Mouse (Mus musculus) layer of hippocampus, postnatal 25 days (tissue): ENCODE data around the gene Engase. TPM values are rescaled to one million over a fixed set of nuclear protein-coding genes. Genes with fewer than 3 reads are reported as not detected.

Source experiments
- DNase-seq, 2 experiments: peaks; one replicate each; pipeline ENCODE4 v3.0.0; 2022; ENCODE audit warnings: mixed read lengths in 2 of 2, low spot score in 1 of 2; ENCODE audit errors: extremely low spot score in 1 of 2
- total RNA-seq, 2 experiments: library from RNA; stranded (reverse); gene quantifications; 2 replicates each; pipeline ENCODE4 v1.2.3; 2021

The Engase gene
- total RNA-seq, 2 experiments from 2014 or later = 12.3 to 14.1 TPM

DNA sequence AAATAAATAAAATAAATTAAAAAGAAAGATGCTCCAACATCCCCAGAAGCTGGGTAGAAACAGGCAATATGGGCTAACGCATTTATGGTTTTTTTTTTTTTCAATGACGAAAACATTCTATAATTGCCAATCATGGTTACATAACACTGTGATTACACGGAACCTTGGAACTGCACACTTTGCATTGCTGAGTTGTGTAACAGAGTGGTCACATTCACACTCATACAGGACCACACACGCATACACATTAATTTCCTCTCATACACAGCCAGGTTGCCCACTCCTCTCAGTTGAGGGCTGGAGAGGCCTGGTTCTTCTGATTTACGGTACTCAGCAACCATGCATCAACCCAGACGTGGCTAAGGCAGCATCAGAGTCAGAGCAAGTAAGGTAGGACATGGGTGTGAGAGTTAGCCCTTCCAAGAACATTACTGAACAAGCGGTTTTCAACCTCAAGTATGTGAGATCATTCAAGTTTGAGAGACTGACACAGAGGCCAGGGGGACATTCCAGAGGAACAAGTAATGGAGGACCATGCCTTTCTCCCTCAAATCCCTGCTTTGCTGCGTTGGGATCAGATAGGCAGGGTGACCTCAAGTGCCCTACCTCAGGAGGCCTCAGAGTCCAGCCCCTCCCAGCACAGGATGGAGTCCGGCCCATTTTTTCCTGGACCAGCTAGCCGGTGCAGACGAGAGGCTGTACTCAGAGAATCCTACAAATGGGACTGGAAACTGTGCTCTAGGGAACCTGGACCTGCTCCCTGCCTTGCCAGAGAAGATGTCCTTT lies 22.6 kb upstream of the Engase start:
- no peak for DNase-seq

DNA sequence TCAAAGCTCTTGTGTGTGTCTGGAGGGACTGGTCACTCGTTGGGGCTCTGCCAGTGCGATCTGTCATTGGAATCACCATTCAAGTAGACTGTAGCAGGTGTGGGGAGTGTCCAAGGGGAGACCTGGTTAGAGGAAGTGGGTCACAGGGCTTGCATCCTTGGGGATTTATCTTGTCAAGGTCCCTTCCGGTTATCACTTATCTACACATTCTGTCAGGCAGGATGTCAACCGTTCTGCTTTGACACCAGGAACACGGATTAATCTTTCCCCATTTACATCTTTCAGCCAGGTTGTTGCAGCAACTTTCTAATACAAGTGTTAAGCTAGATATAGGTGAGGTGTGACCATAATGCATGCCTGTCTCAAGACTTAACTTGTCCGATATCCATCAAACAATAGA lies 20.8 kb upstream of the Engase start:
- no peak for DNase-seq

DNA sequence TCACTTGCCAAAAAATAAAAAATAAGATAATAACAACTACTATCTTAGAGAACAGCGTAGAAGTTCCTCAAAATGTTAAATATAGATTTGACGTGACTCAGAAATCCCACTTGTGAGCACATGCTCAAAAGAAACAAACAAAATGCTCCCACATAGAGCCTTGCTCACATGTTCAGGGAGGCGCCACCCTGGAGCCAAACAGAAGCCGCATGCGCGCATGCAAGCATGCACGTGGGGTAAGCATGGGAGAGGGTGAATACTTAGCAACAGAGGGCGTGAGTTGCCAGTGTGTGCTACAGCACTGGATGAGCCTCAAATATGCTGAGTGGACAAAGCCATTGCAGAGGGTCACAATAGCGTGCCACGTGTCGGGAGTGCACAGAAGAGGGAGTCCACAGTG lies 19.7 kb upstream of the Engase start:
- no peak for DNase-seq

GRCm38 (mm10) chr11:118459051-118459450 lies 17.6 kb upstream of the Engase start:
- DNase-seq = no peak

DNA sequence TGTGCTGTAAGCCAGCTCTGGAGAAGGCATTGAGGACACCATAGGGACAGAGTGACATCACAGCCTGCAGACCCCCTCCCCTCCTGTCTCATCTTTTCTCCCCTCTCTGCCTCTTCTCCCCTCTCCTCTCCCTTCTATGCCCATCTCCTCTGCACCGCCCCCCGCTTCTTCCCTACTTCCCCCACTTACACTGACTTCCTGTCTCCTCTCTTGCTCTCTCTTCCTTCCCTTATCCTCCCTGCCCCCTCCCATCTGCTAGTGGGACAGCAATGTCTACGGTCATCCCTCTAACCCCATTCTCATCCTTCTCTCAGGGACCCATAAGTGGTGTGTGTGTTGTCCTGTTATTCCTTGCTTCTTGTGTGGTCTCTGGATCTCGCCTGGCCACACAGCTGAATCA lies 17.1 kb upstream of the Engase start:
- DNase-seq = no peak

GRCm38 (mm10) chr11:118460280-118460679 lies 16.3 kb upstream of the Engase start:
- no peak for DNase-seq

GRCm38 (mm10) chr11:118467441-118468035 lies 9.1 kb upstream of the Engase start:
- DNase-seq = no peak

GRCm38 (mm10) chr11:118469509-118470160 lies 7.0 kb upstream of the Engase start:
- DNase-seq = no peak

GRCm38 (mm10) chr11:118470234-118470966 lies 6.2 kb upstream of the Engase start:
- DNase-seq = no peak

DNA sequence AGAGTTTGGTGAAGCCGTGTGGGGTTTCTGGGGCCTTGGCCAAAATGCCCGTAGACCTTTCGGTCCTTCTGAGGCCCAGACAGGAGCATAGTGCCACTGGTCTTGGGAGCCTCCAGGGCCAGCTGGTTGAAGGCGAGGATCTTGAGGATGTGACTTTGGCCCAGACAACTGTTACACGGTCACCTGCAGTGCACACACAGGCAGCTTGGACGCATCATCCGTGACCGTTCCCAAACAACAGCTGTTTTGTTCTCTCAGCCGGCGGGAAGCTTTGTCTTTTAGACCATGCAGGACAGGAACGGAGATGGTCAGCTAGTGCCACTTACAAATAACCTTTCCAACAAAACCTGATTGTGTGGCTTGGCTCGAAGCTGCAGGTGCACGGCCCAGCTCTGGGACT lies 5.0 kb upstream of the Engase start:
- DNase-seq = no peak

- no peak for DNase-seq
Observed at GRCm38 (mm10) chr11:118473161-118473560, 3.5 kb upstream of the Engase start.

- no peak for DNase-seq
Observed at GRCm38 (mm10) chr11:118473842-118474500, 2.7 kb upstream of the Engase start.

GRCm38 (mm10) chr11:118475496-118476083 lies 1.0 kb upstream of the Engase start:
- no peak for DNase-seq

GRCm38 (mm10) chr11:118479776-118480175 lies 3.1 kb downstream of the Engase start:
- no peak for DNase-seq

DNA sequence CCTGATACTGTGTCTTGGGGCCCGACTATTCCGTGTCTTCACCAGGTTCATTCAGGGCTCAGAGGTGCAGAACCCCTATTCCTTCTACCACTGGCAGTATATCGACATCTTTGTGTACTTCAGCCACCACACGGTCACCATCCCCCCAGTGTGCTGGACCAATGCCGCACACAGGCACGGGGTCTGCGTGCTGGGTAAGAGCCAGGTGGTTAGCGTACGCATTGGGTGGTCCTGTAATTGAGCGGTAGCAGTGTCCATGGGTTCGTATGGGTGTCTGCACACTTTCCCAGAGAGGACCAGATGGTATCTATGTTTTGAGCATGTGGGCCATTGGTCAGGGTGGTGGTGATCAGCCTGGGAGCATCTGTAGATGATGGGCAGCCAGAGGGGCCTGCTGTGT lies 4.6 kb downstream of the Engase start:
- no peak for DNase-seq

DNA sequence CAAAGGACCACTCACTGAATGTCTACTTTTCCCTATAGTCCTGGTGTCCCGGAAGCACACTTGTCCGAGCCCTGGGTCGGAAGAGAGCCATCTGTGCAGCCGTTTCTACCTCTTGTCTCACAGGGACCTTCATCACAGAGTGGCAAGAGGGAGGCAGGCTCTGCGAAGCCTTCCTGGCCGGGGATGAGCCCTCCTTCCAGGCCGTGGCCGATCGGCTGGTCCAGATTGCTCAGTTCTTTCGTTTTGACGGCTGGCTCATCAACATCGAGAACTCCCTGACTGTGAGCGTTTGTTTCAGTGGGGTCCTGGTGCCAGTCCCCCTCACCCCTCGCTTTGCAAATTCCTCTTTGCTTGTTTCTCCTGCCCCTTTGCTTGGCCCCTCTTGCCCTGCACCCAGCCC lies 5.1 kb downstream of the Engase start:
- DNase-seq = no peak

- no peak for DNase-seq
Observed at GRCm38 (mm10) chr11:118484169-118484568, 7.5 kb downstream of the Engase start.

DNA sequence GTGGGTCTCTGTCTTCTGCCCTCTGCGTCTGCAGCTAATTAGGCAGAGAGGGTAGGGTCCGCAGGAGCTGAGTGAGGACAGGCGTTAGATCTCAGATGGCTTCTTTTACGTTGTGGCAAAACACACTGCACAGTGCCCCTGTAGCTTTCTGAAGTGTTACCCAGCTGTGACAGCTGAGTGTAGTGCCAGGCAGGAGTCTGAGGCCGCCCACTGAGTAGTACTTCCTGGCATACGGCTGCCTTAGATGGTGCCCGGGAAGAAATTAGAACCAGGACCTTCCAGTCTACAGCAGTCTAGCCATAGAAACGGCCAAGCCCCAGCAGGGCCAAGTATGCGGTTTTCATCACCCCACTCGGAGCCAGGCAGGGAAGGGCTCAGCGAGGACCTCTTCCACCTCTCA lies 8.7 kb downstream of the Engase start:
- no peak for DNase-seq

- no peak for DNase-seq
Observed at GRCm38 (mm10) chr11:118485780-118486179, 9.2 kb downstream of the Engase start.

DNA sequence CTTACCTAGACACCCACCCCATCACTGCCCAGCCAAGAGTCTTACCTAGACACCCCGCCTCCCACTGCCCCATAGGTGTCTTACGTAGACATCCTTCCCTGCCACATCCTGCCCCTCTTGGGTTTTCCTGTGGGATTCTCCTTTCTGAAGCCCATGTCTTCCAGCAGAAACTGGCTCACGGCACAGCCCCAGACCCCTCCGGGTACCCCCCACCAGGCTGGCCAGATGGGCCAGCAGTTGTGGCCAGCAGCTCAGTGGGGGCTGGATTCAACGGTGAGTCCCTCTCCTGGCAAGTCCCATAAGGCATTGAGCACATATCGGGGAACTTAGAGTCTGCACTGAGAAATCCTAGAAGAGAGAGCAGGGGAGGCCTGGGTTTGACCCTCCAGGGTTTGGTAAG lies 9.7 kb downstream of the Engase start:
- no peak for DNase-seq
